Mouse (Mus musculus) C2C12 (cell line): ENCODE data around the gene Treh.

Experiments
- CEBPB ChIP-seq: IDR thresholded peaks from one replicate; pipeline ENCODE4 v1.6.1; 2011; ENCODE audit warnings: low read depth, mild to moderate bottlenecking, control low read depth, moderate library complexity
- CTCF ChIP-seq: IDR thresholded peaks from one replicate; pipeline ENCODE4 v1.5.1; 2011; ENCODE audit not compliant: control insufficient read depth, insufficient read depth, insufficient read length
- FOSL1 ChIP-seq: IDR thresholded peaks from one replicate; pipeline ENCODE4 v1.8.0; 2011; ENCODE audit warnings: mild to moderate bottlenecking, low read length; ENCODE audit not compliant: poor library complexity, insufficient read depth, severe bottlenecking
- MAX ChIP-seq: IDR thresholded peaks from one replicate; pipeline ENCODE4 v1.6.1; 2011; ENCODE audit warnings: mild to moderate bottlenecking, control low read depth
- MYOG ChIP-seq: IDR thresholded peaks from one replicate; pipeline ENCODE4 v1.6.1; 2011; ENCODE audit not compliant: control insufficient read depth, insufficient read length; ENCODE audit errors: extremely low read depth
- USF1 ChIP-seq: IDR thresholded peaks from one replicate; pipeline ENCODE4 v1.6.1; 2011; ENCODE audit warnings: low read depth, mild to moderate bottlenecking, control low read depth, moderate library complexity

DNA sequence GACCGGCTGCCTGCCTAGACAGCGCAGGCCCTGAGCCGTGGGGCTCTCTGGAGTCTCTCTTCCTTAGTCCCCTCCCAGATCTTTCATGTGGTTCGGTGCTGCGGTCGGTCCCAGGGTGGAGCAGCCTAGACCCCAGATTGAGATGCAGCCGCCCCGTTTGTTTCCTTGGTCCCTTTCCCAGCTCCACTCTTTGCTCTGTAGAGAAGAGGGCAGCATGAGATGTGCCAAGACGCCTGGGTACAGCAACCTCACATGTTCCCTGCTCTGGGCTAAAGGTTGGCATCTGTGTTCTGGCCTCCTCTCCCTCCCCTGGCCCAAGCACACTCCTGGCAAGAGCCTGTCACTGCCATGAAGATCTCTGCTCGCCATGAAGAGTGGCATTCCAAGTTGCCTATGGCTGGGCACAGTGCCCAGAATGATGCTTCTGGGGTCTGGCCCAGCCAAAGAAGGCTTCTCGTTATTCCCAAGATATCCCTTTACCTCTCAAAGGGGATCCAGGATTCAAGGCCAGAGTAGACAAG lies 50.5 kb downstream of the Treh start:
- TF ChIP-seq CTCF (no peak), USF1 (no peak), MAX (no peak), MYOG (no peak), FOSL1 (no peak), CEBPB (no peak)
